Mouse (Mus musculus): ENCODE measurements around the gene Ifitm5. TPM values are rescaled to one million over a fixed set of nuclear protein-coding genes. Genes with fewer than 3 reads are reported as not detected.

Ifitm5 gene
- total and polyA plus RNA-seq, 3 experiments: 0.31 to 1.1 TPM; not detected in 1

GRCm38 (mm10) chr7:140951765-140952164, 1.7 kb upstream of the Ifitm5 start:
- Histone ChIP-seq H3K27ac (ENCODE audit: control insufficient read depth, low read depth, low read length) (no peak overlapping the region), H3K36me3 (ENCODE audit: control insufficient read depth in 1 of 2, insufficient read depth in 2 of 2, low read length in 2 of 2) (peaks cover 0 to 18% of the 10 kb centered on the region in 2 experiments; a peak in 2 of 4 replicates), H3K4me3 (ENCODE audit: control insufficient read depth in 1 of 2, insufficient read depth in 1 of 2, low read depth in 2 of 2, low read length in 2 of 2) (no peak overlapping the region), H3K27me3 (ENCODE audit: control insufficient read depth in 1 of 2, insufficient read depth in 2 of 2, low read length in 2 of 2) (no peaks in the 10 kb centered on the region), H3K4me1 (ENCODE audit: control insufficient read depth in 1 of 2, insufficient read depth in 2 of 2, low read length in 2 of 2) (peaks cover 0 to 29% of the 10 kb centered on the region in 2 experiments; a peak in 3 of 4 replicates), H3K79me2 (ENCODE audit: control insufficient read depth, insufficient read depth, low read length, poor library complexity) (peaks cover 29% of the 10 kb centered on the region), H3K9ac (ENCODE audit: control insufficient read depth, low read depth, low read length, poor library complexity, severe bottlenecking) (no peak overlapping the region), H3K9me3 (replicated peaks; ENCODE audit: insufficient read depth, low read length) (no peaks in the 10 kb centered on the region)
- TF ChIP-seq NELFE (IDR thresholded peaks at IDR 0.05; ENCODE audit: low read depth, low read length) (no peak), SMC3 (IDR thresholded peaks at IDR 0.05; ENCODE audit: low read depth, low read length) (no peak), TCF12 (IDR thresholded peaks at IDR 0.05; ENCODE audit: low read depth, low read length) (no peak), USF2 (IDR thresholded peaks at IDR 0.05; ENCODE audit: borderline replicate concordance in 1 of 2, insufficient read depth in 1 of 2, low read depth in 1 of 2, low read length in 2 of 2) (no peak), E2F4 (IDR thresholded peaks at IDR 0.05; ENCODE audit: borderline replicate concordance, low read depth, low read length) (no peak), KAT2A (conservative IDR thresholded peaks at IDR 0.05; ENCODE audit: low read depth, low read length) (no peak), CHD2 (IDR thresholded peaks at IDR 0.05; ENCODE audit: low read length) (no peak), ZKSCAN1 (IDR thresholded peaks at IDR 0.05; ENCODE audit: low read depth, low read length) (no peak), UBTF (IDR thresholded peaks at IDR 0.05; ENCODE audit: borderline replicate concordance, insufficient read depth, low read depth, low read length) (no peak), BHLHE40 (IDR thresholded peaks at IDR 0.05; ENCODE audit: borderline replicate concordance, low read depth, low read length) (no peak), HCFC1 (IDR thresholded peaks at IDR 0.05; ENCODE audit: low read depth, low read length) (no peak), POLR2A (IDR thresholded peaks at IDR 0.05; ENCODE audit: control insufficient read depth in 1 of 2, insufficient read depth in 1 of 2, low read depth in 1 of 2, low read length in 2 of 2, poor library complexity in 1 of 2) (no peak), RCOR1 (IDR thresholded peaks at IDR 0.05; ENCODE audit: low read depth, low read length) (no peak), CHD1 (IDR thresholded peaks at IDR 0.05; ENCODE audit: low read depth, low read length) (no peak), POLR2AphosphoS5 (IDR thresholded peaks at IDR 0.05; ENCODE audit: borderline replicate concordance, low read depth, low read length) (no peak), GATA1 (IDR thresholded peaks at IDR 0.05; ENCODE audit: low read depth, low read length) (no peak), MAFK (IDR thresholded peaks at IDR 0.05; ENCODE audit: borderline replicate concordance, low read depth, low read length) (no peak), GABPA (IDR thresholded peaks at IDR 0.05; ENCODE audit: low read depth, low read length) (no peak), ZNF384 (IDR thresholded peaks at IDR 0.05; ENCODE audit: low read depth, low read length) (no peak), POLR2AphosphoS2 (IDR thresholded peaks at IDR 0.05; ENCODE audit: low read length) (no peak)
- DNase-seq (ENCODE audit: low read depth, low spot score): no peak

GRCm38 (mm10) chr7:140951051-140951450, 960 bp upstream of the Ifitm5 start:
- no peak for TF ChIP-seq NELFE (IDR thresholded peaks at IDR 0.05; ENCODE audit: low read depth, low read length)
- no peak for TF ChIP-seq ZC3H11A (IDR thresholded peaks at IDR 0.05; ENCODE audit: low read depth, low read length)
- TF ChIP-seq UBTF (IDR thresholded peaks at IDR 0.05; ENCODE audit: borderline replicate concordance, insufficient read depth, low read depth, low read length): no peak
- TF ChIP-seq SMC3 (IDR thresholded peaks at IDR 0.05; ENCODE audit: low read depth, low read length): no peak
- no peak for TF ChIP-seq MYC (IDR thresholded peaks at IDR 0.05; ENCODE audit: low read depth, low read length)
- no peak for TF ChIP-seq USF1 (IDR thresholded peaks at IDR 0.05; ENCODE audit: low read depth, low read length)
- no peak for TF ChIP-seq E2F4 (IDR thresholded peaks at IDR 0.05; ENCODE audit: borderline replicate concordance, low read depth, low read length)
- no peak for TF ChIP-seq ZNF384 (IDR thresholded peaks at IDR 0.05; ENCODE audit: low read depth, low read length)
- TF ChIP-seq ELF1 (IDR thresholded peaks at IDR 0.05; ENCODE audit: low read depth, low read length): no peak
- TF ChIP-seq TBP (IDR thresholded peaks at IDR 0.05; ENCODE audit: low read depth, low read length): no peak
- Histone ChIP-seq H3K4me3 (ENCODE audit: control insufficient read depth in 1 of 2, insufficient read depth in 1 of 2, low read depth in 2 of 2, low read length in 2 of 2) (no peak overlapping the region), H3K4me1 (ENCODE audit: control insufficient read depth in 1 of 2, insufficient read depth in 2 of 2, low read length in 2 of 2) (peaks cover 0 to 27% of the 10 kb centered on the region in 2 experiments; a peak in 3 of 4 replicates), H3K27me3 (ENCODE audit: control insufficient read depth in 1 of 2, insufficient read depth in 2 of 2, low read length in 2 of 2) (no peaks in the 10 kb centered on the region), H3K27ac (ENCODE audit: control insufficient read depth, low read depth, low read length) (no peak overlapping the region), H3K36me3 (ENCODE audit: control insufficient read depth in 1 of 2, insufficient read depth in 2 of 2, low read length in 2 of 2) (peaks cover 0 to 22% of the 10 kb centered on the region in 2 experiments; a peak in 2 of 4 replicates), H3K9me3 (replicated peaks; ENCODE audit: insufficient read depth, low read length) (no peaks in the 10 kb centered on the region), H3K9ac (ENCODE audit: control insufficient read depth, low read depth, low read length, poor library complexity, severe bottlenecking) (no peak overlapping the region), H3K79me2 (ENCODE audit: control insufficient read depth, insufficient read depth, low read length, poor library complexity) (peaks cover 29% of the 10 kb centered on the region)
- no peak for DNase-seq (ENCODE audit: low read depth, low spot score)
